Mouse (Mus musculus) MEL (cell line): ENCODE measurements at regions not wholly inside any gene's neighbourhood (a gene's known extent, or its start where the extent isn't known, plus 50 kb on each side); places are given as distances from the start of the nearest gene placed in this dataset.

Experiments
- DNase-seq: peaks from one replicate; pipeline ENCODE4 v3.0.0; 2011; ENCODE audit warnings: low read depth, low spot score
- H3K27ac ChIP-seq: 2 replicates; pipeline ENCODE4 v1.5.1; 2012; ENCODE audit warnings: low read depth, mild to moderate bottlenecking, control low read depth, low read length, moderate library complexity; ENCODE audit not compliant: control insufficient read depth
- H3K27me3 ChIP-seq, 2 experiments: fragments of 150-350 bp in 1 of 2; sonication (generic) in 1 of 2; 2 replicates each; pipeline ENCODE4 v1.6.1; 2012; ENCODE audit warnings: low read length in 2 of 2, mild to moderate bottlenecking in 2 of 2, improper control_type of control experiment in 1 of 2, moderate library complexity in 1 of 2; ENCODE audit not compliant: insufficient read depth in 2 of 2, control insufficient read depth in 1 of 2
- H3K36me3 ChIP-seq, 2 experiments: 2 replicates each; pipeline ENCODE4 v1.6.1; 2012 to 2014; ENCODE audit warnings: low read length in 2 of 2, improper control_type of control experiment in 1 of 2, inconsistent platforms in 1 of 2, mild to moderate bottlenecking in 1 of 2; ENCODE audit not compliant: insufficient read depth in 2 of 2, control insufficient read depth in 1 of 2
- H3K4me1 ChIP-seq, 2 experiments: fragments of 150-350 bp in 1 of 2; sonication (generic) in 1 of 2; 2 replicates each; pipeline ENCODE4 v1.6.1; 2012; ENCODE audit warnings: low read length in 2 of 2, improper control_type of control experiment in 1 of 2, mild to moderate bottlenecking in 1 of 2; ENCODE audit not compliant: insufficient read depth in 2 of 2, control insufficient read depth in 1 of 2
- H3K4me3 ChIP-seq, 2 experiments: fragments of 150-350 bp in 1 of 2; sonication (generic) in 1 of 2; 2 replicates each; pipeline ENCODE4 v1.5.1; 2012; ENCODE audit warnings: low read depth in 2 of 2, low read length in 2 of 2, mild to moderate bottlenecking in 2 of 2, moderate library complexity in 2 of 2, control low read depth in 1 of 2, improper control_type of control experiment in 1 of 2; ENCODE audit not compliant: control insufficient read depth in 1 of 2, insufficient read depth in 1 of 2
- H3K79me2 ChIP-seq: 2 replicates; pipeline ENCODE4 v1.6.1; 2012; ENCODE audit warnings: mild to moderate bottlenecking, low read length, moderate library complexity; ENCODE audit not compliant: control insufficient read depth, poor library complexity, insufficient read depth
- H3K9ac ChIP-seq: 2 replicates; pipeline ENCODE4 v1.6.1; 2012; ENCODE audit warnings: low read depth, mild to moderate bottlenecking, control low read depth, low read length, moderate library complexity; ENCODE audit not compliant: control insufficient read depth, poor library complexity, severe bottlenecking
- H3K9me3 ChIP-seq: fragments of 150-350 bp; sonication (generic); replicated peaks from 2 replicates; pipeline ENCODE4 v1.6.1; 2012; ENCODE audit warnings: mild to moderate bottlenecking, low read length, improper control_type of control experiment, moderate library complexity; ENCODE audit not compliant: insufficient read depth
- CHD1 ChIP-seq: IDR thresholded peaks from 2 replicates; pipeline ENCODE4 v1.6.1; 2012; ENCODE audit warnings: low read depth, mild to moderate bottlenecking, inconsistent platforms, low read length, improper control_type of control experiment
- CHD2 ChIP-seq: IDR thresholded peaks from 2 replicates; pipeline ENCODE4 v1.6.1; 2011; ENCODE audit warnings: low read length, improper control_type of control experiment
- EP300 ChIP-seq, 2 experiments: IDR thresholded peaks; 2 replicates each; pipeline ENCODE4 v1.6.1; 2011; ENCODE audit warnings: improper control_type of control experiment in 2 of 2, low read length in 2 of 2, low read depth in 1 of 2, mild to moderate bottlenecking in 1 of 2
- GATA1 ChIP-seq: IDR thresholded peaks from 2 replicates; pipeline ENCODE4 v1.6.1; 2011; ENCODE audit warnings: low read depth, low read length, improper control_type of control experiment
- KAT2A ChIP-seq: conservative IDR thresholded peaks from 2 replicates; pipeline ENCODE4 v1.6.1; 2012; ENCODE audit warnings: low read depth, low read length, improper control_type of control experiment, inconsistent platforms
- MAFK ChIP-seq: IDR thresholded peaks from 2 replicates; pipeline ENCODE4 v1.6.1; 2011; ENCODE audit warnings: low read depth, mild to moderate bottlenecking, low read length, improper control_type of control experiment, borderline replicate concordance
- MAX ChIP-seq: IDR thresholded peaks from 2 replicates; pipeline ENCODE4 v1.6.1; 2011; ENCODE audit warnings: low read length, improper control_type of control experiment
- POLR2AphosphoS2 ChIP-seq: IDR thresholded peaks from 2 replicates; pipeline ENCODE4 v1.6.1; 2011; ENCODE audit warnings: low read length, improper control_type of control experiment
- TCF12 ChIP-seq: IDR thresholded peaks from 2 replicates; pipeline ENCODE4 v1.6.1; 2014; ENCODE audit warnings: low read depth, mild to moderate bottlenecking, inconsistent platforms, low read length, improper control_type of control experiment, moderate library complexity
- USF2 ChIP-seq, 2 experiments: IDR thresholded peaks; 2 replicates each; pipeline ENCODE4 v1.6.1; 2011 to 2012; ENCODE audit warnings: improper control_type of control experiment in 2 of 2, low read length in 2 of 2, borderline replicate concordance in 1 of 2, inconsistent platforms in 1 of 2, low read depth in 1 of 2, mild to moderate bottlenecking in 1 of 2; ENCODE audit not compliant: insufficient read depth in 1 of 2
- ZKSCAN1 ChIP-seq: IDR thresholded peaks from 2 replicates; pipeline ENCODE4 v1.6.1; 2012; ENCODE audit warnings: low read depth, mild to moderate bottlenecking, inconsistent platforms, low read length, improper control_type of control experiment, moderate library complexity

GRCm38 (mm10) chr2:128449294-128449693 is 141.7 kb upstream of the Spdye4c start:
- no peak for TF ChIP-seq USF2 (IDR thresholded peaks at IDR 0.05; ENCODE audit: borderline replicate concordance in 1 of 2, insufficient read depth in 1 of 2, low read depth in 1 of 2, low read length in 2 of 2)
- no peak for TF ChIP-seq KAT2A
- TF ChIP-seq CHD2 = no peak
- TF ChIP-seq MAFK = no peak
- TF ChIP-seq EP300 (IDR thresholded peaks at IDR 0.05; ENCODE audit: low read depth in 1 of 2, low read length in 2 of 2) = no peak
- TF ChIP-seq, all 39 proteins: peak for 0
- no peak for DNase-seq
- no peaks in the 10 kb centered on the region for H3K79me2 ChIP-seq
- peaks cover 3 to 13% of the 10 kb centered on the region in 2 experiments; a peak in 3 of 4 replicates for H3K27me3 ChIP-seq
- H3K9ac ChIP-seq = no peak overlapping the region
- no peaks in the 10 kb centered on the region for H3K36me3 ChIP-seq
- no peaks in the 10 kb centered on the region for H3K9me3 ChIP-seq
- H3K4me1 ChIP-seq = no peaks in the 10 kb centered on the region
- H3K4me3 ChIP-seq = no peak overlapping the region
- H3K27ac ChIP-seq = no peak overlapping the region

- DNase-seq = no peak
- Histone ChIP-seq H3K79me2 (no peaks in the 10 kb centered on the region), H3K36me3 (no peaks in the 10 kb centered on the region), H3K9ac (no peak overlapping the region), H3K4me1 (no peaks in the 10 kb centered on the region), H3K27ac (no peak overlapping the region), H3K9me3 (no peaks in the 10 kb centered on the region), H3K27me3 (peaks cover 2 to 9% of the 10 kb centered on the region in 2 experiments; a peak in 3 of 4 replicates), H3K4me3 (no peak overlapping the region)
- TF ChIP-seq TCF12 = no peak
- TF ChIP-seq USF2 (IDR thresholded peaks at IDR 0.05; ENCODE audit: borderline replicate concordance in 1 of 2, insufficient read depth in 1 of 2, low read depth in 1 of 2, low read length in 2 of 2) = no peak
- TF ChIP-seq CHD1 = no peak
Measured at GRCm38 (mm10) chr2:128450045-128450444, 141.0 kb upstream of the Spdye4c start.

GRCm38 (mm10) chr2:128451554-128452239 is 139.3 kb upstream of the Spdye4c start:
- no peaks in the 10 kb centered on the region for H3K9me3 ChIP-seq
- H3K4me3 ChIP-seq = no peak overlapping the region
- no peaks in the 10 kb centered on the region for H3K4me1 ChIP-seq
- H3K27me3 ChIP-seq = peaks cover 2 to 11% of the 10 kb centered on the region in 2 experiments
- H3K79me2 ChIP-seq = no peaks in the 10 kb centered on the region
- H3K27ac ChIP-seq = no peak overlapping the region
- no peak for DNase-seq
- no peak for TF ChIP-seq GATA1
- TF ChIP-seq ZKSCAN1 = no peak
- TF ChIP-seq POLR2AphosphoS2 = no peak
- no peak for TF ChIP-seq MAX
- no peak overlapping the region for H3K9ac ChIP-seq
- H3K36me3 ChIP-seq = no peaks in the 10 kb centered on the region
